Mouse (Mus musculus) central nervous system, embryonic 14 days (tissue): ENCODE results near the gene Fgf11. TPM values are rescaled to one million over a fixed set of nuclear protein-coding genes. Genes with fewer than 3 reads are reported as not detected.

ENCODE experiments used
- polyA plus RNA-seq: library from polyadenylated mRNA; depleted of rRNA; stranded (reverse); fragments of >200 nt; gene quantifications from 2 replicates; pipeline ENCODE4 v1.2.3, GENCODE M21; 2012; rRNA removed

Fgf11 gene
- polyA plus RNA-seq, result 20.0 and 20.9 TPM in 2 replicates

DNA sequence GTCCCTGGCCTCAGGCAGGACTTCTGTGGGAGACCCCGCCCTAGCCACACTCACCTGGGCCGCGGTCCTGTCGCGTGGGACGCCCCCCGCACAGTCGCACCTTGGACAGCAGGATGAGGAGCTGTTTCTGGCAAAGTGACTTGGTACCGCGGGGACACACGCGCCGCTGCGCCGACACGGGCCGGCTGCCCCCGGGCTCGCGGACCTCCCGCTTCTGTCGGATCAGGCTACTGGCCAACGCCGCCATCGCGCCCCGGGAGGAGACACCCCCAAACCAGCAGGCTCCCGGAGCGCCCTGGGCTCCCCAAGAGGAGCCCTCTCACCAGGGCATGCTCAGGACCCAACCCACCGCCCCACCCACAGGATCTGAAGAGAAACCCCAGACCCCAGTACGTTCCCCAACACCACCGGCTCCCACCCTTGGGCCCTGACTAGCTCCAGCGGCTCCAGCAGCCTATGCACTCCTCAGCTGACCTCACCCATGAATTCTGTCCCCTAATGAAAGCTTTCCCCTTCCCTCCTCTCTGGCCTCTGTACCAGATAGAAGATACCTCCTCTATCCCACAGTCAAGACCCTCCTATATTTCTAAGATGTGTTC is at the start of gene Fgf11:
Gene Fgf11 (minus strand): TSS at position 479 of the 599 bp plus-strand sequence.

DNA sequence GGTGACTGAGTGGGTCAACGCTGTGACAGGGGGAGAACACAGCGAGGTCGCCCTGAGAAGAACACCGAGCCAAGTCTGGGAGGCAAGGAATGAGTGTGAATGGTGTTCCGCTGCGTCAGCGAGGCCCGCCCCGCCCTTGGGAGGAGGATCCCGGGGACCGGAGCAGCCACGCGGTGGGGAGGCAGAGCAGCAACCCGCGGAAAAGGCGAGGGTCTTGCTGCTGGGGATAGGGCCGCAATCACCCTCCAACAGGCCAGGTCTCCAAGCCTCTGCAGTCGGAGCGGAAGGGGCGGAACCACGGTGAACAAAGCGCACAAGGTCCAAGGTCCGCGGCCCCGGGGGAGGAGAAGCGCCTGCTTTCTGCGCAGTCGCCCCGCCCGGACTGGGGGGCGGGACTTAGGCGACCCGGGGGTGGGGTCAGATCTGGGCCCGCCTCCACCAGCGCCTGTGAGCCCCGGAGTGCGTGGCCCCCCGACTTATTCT is 44.6 kb upstream of the Fgf11 start, which contains the start of gene Plscr3:
Gene Plscr3 (plus strand): TSS at position 179 of the 483 bp plus-strand sequence.

GRCm38 (mm10) chr11:69837952-69838713 is 36.5 kb upstream of the Fgf11 start, which contains the start of gene Tmem256:
Gene Tmem256, plus strand, starts transcription at chr11:69838514.

DNA sequence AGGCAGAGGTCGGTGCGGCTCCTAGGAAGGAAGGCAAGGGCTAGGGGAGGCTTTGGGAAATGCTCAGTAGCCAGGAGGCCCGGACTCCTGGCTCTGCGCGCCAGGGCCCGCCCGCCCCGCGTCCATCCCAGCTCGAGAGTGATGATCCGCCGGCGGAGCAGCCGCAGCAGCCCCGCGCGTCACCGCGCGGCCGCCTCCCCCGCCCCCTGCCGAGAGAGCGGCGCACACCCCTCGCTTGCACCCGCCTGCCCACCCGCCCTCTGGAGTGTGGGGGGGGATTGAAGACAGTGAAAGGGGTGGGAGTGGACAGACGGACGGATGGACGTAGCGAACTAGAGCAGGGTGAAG is 35.9 kb upstream of the Fgf11 start, which contains the start of gene Nlgn2:
Gene Nlgn2 (minus strand): TSS at position 181 of the 348 bp plus-strand sequence.

GRCm38 (mm10) chr11:69822080-69822479 is 20.4 kb upstream of the Fgf11 start, which contains the start of gene Spem1:
Gene Spem1, minus strand, starts transcription at chr11:69822180.

DNA sequence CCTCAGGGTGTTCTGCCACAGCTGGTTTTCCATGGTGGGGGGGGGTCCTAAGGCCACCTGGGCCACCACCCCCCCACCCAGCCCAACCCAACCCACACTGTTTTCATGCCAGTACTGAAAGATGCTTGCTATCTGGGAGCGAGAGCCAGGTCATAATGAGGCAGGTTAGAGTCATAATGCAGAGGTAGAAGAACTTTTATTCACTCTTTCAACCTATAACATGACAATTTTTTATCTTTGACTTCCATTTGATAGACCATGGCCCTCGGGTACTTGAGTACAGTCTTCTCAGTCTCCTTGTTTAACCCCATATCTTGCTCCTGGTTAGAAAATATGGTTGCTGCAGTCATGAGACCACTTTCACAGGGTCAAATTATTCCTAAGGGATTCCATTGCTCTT is 16.7 kb upstream of the Fgf11 start, which contains the start of gene Spem2:
Gene Spem2 (minus strand): TSS at position 101 of the 400 bp plus-strand sequence.

DNA sequence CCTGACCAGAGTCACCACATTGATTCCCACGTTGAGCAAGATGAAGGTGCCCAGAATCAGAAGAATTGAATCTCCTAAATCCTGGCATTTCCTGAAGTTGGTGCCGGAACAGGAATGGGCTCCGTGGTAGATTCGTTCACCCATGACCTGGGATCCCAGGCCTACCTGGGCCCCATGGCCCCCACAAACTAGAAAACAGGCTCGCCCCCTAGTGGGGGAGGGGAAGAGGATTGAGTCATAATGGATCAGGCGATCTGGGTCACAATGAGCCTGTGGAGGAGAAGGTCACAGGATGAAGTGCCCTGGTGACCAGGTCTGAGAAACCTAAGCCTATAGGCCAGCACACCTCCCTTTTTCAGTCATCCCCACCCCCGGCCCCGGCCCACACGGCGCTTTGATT is 13.5 kb upstream of the Fgf11 start, which contains the start of gene Gm39566:
Gene Gm39566 (minus strand): TSS at position 144 of the 400 bp plus-strand sequence.

GRCm38 (mm10) chr11:69804972-69805909 is 3.6 kb upstream of the Fgf11 start, which contains the start of gene Tmem102:
Gene Tmem102, minus strand, starts transcription at chr11:69805624.

DNA sequence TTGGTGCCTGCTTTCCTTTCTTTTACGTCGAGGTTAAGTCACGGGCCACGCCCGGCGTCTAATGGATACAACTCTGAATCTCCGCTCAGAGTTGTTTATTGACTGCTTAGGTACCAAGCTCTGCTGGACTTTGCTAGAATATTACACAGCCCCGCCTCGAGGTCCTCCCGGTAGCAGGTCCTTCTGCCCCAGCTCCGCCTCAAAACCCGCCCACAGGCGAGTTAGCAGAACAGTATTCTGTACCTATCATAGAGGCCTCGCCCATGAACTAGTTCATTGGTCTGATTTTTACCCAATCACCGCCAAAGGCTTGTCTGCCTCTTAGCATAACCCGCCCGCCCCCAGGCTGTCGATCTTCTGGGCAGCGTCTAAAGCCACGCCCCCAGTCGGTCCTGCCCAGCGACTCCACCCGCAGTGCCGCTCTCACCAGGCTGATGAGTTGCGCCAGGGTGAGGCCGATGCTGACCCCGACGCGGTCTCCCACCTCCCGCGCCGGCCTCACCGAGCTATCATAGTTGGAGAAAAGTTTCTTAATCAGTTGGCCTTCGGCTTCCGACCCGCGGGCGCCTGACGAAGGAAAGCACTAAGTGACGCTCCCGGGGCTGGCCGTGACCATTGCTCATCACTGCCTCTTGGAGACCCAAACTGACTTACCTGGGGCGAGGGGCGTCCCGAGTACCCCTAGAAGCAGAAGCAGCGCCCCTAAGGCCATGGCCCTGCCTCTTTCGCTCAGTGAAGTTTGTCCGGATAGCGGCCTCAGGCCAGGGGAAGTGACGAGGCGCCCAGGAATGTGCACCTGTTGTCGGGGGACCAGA is 6.3 kb downstream of the Fgf11 start, which contains the start of gene Chrnb1:
Gene Chrnb1 (minus strand): TSS at position 776 of the 815 bp plus-strand sequence.

GRCm38 (mm10) chr11:69765221-69766125 is 36.2 kb downstream of the Fgf11 start, which contains the start of gene Zbtb4:
Gene Zbtb4, plus strand, starts transcription at chr11:69765912.

GRCm38 (mm10) chr11:69761868-69762267 is 39.8 kb downstream of the Fgf11 start, which contains the start of gene Slc35g3:
Gene Slc35g3, minus strand, starts transcription at chr11:69761968.

GRCm38 (mm10) chr11:69758478-69758970 is 43.1 kb downstream of the Fgf11 start, which contains the start of gene Polr2a:
Gene Polr2a, minus strand, starts transcription at chr11:69758637.

Other genes with a start within 250 kb of the Fgf11 start
- 144 and 154 TPM in 2 replicates for gene Efnb3, start 241.7 kb downstream of the Fgf11 start, polyA plus RNA-seq
- 19.6 and 22.7 TPM in 2 replicates for gene Wrap53, start 221.6 kb downstream of the Fgf11 start, polyA plus RNA-seq
- gene Trp53, start 221.5 kb downstream of the Fgf11 start, polyA plus RNA-seq, result 118 TPM in 2 replicates
- gene Atp1b2, start 195.9 kb downstream of the Fgf11 start, polyA plus RNA-seq, result 47.1 and 54.8 TPM in 2 replicates
- not detected in 2 replicates for gene Shbg, start 184.0 kb downstream of the Fgf11 start, polyA plus RNA-seq
- 18.7 and 19.4 TPM in 2 replicates for gene Sat2, start 179.8 kb downstream of the Fgf11 start, polyA plus RNA-seq
- gene Fxr2, start 168.9 kb downstream of the Fgf11 start, polyA plus RNA-seq, result 144 and 164 TPM in 2 replicates
- gene Sox15, start 146.5 kb downstream of the Fgf11 start, polyA plus RNA-seq, result 0.12 and 0.38 TPM in 2 replicates
- gene Mpdu1, start 139.2 kb downstream of the Fgf11 start, polyA plus RNA-seq, result 132 and 137 TPM in 2 replicates
- gene Cd68, start 135.7 kb downstream of the Fgf11 start, polyA plus RNA-seq, result 9.8 and 10.6 TPM in 2 replicates
- 922 and 1,086 TPM in 2 replicates for gene Eif4a1, start 129.4 kb downstream of the Fgf11 start, polyA plus RNA-seq
- gene Senp3, start 119.8 kb downstream of the Fgf11 start, polyA plus RNA-seq, result 152 and 154 TPM in 2 replicates
- 0.74 and 1.5 TPM in 2 replicates for gene Tnfsf13, start 116.1 kb downstream of the Fgf11 start, polyA plus RNA-seq
- gene Tnfsf12, start 106.0 kb downstream of the Fgf11 start, polyA plus RNA-seq, result 4.1 and 8.2 TPM in 2 replicates
- 1.3 and 2.6 TPM in 2 replicates for gene Tnfsfm13, start 105.8 kb downstream of the Fgf11 start, polyA plus RNA-seq
- 59.4 and 63.8 TPM in 2 replicates for gene Polr2a, start 43.2 kb downstream of the Fgf11 start, polyA plus RNA-seq
- gene Slc35g3, start 39.9 kb downstream of the Fgf11 start, polyA plus RNA-seq, result 0.84 and 1.1 TPM in 2 replicates
- 9.7 and 10.8 TPM in 2 replicates for gene Zbtb4, start 35.9 kb downstream of the Fgf11 start, polyA plus RNA-seq
- 2.9 and 12.3 TPM in 2 replicates for gene Chrnb1, start 5.9 kb downstream of the Fgf11 start, polyA plus RNA-seq
- gene Tmem102, start 3.8 kb upstream of the Fgf11 start, polyA plus RNA-seq, result 0.17 and 0.46 TPM in 2 replicates
- gene Gm39566, start 13.4 kb upstream of the Fgf11 start, polyA plus RNA-seq, result not detected in 2 replicates
- not detected in 2 replicates for gene Spem2, start 16.6 kb upstream of the Fgf11 start, polyA plus RNA-seq
- gene Spem1, start 20.3 kb upstream of the Fgf11 start, polyA plus RNA-seq, result 1.5 and 2.1 TPM in 2 replicates
- gene Nlgn2, start 35.9 kb upstream of the Fgf11 start, polyA plus RNA-seq, result 125 and 136 TPM in 2 replicates
- 203 and 228 TPM in 2 replicates for gene Tmem256, start 36.7 kb upstream of the Fgf11 start, polyA plus RNA-seq
- 98.8 and 111 TPM in 2 replicates for gene Plscr3, start 44.5 kb upstream of the Fgf11 start, polyA plus RNA-seq
- 0.05 and 0.81 TPM in 2 replicates for gene Tnk1, start 56.9 kb upstream of the Fgf11 start, polyA plus RNA-seq
- not detected in 2 replicates for gene Tmem95, start 76.2 kb upstream of the Fgf11 start, polyA plus RNA-seq
- 1.7 and 2.3 TPM in 2 replicates for gene Kctd11, start 79.5 kb upstream of the Fgf11 start, polyA plus RNA-seq
- 0.90 and 1.4 TPM in 2 replicates for gene Acap1, start 93.7 kb upstream of the Fgf11 start, polyA plus RNA-seq
- gene 2810408A11Rik, start 99.1 kb upstream of the Fgf11 start, polyA plus RNA-seq, result 11.9 and 13.9 TPM in 2 replicates
- 113 and 134 TPM in 2 replicates for gene Neurl4, start 99.2 kb upstream of the Fgf11 start, polyA plus RNA-seq
- 100 and 101 TPM in 2 replicates for gene Gps2, start 112.0 kb upstream of the Fgf11 start, polyA plus RNA-seq
- gene Eif5a, start 120.1 kb upstream of the Fgf11 start, polyA plus RNA-seq, result 830 and 831 TPM in 2 replicates
- 43.9 and 49.9 TPM in 2 replicates for gene Ybx2, start 133.9 kb upstream of the Fgf11 start, polyA plus RNA-seq
- gene Slc2a4, start 146.3 kb upstream of the Fgf11 start, polyA plus RNA-seq, result 9.7 and 10.0 TPM in 2 replicates
- gene Cldn7, start 162.9 kb upstream of the Fgf11 start, polyA plus RNA-seq, result 0.27 and 3.1 TPM in 2 replicates
- 101 and 111 TPM in 2 replicates for gene Ctdnep1, start 179.3 kb upstream of the Fgf11 start, polyA plus RNA-seq
- gene Elp5, start 180.7 kb upstream of the Fgf11 start, polyA plus RNA-seq, result 127 and 144 TPM in 2 replicates
- 521 and 610 TPM in 2 replicates for gene Gabarap, start 189.3 kb upstream of the Fgf11 start, polyA plus RNA-seq
- gene Phf23, start 193.9 kb upstream of the Fgf11 start, polyA plus RNA-seq, result 60.2 and 65.1 TPM in 2 replicates
- 42.8 and 47.8 TPM in 2 replicates for gene Dvl2, start 198.7 kb upstream of the Fgf11 start, polyA plus RNA-seq
- gene Acadvl, start 213.6 kb upstream of the Fgf11 start, polyA plus RNA-seq, result 45.6 and 50.3 TPM in 2 replicates
- gene Dlg4, start 215.1 kb upstream of the Fgf11 start, polyA plus RNA-seq, result 202 and 211 TPM in 2 replicates